ENCODE assay signal across 31 mouse cellular contexts in the genomic region with DNA sequence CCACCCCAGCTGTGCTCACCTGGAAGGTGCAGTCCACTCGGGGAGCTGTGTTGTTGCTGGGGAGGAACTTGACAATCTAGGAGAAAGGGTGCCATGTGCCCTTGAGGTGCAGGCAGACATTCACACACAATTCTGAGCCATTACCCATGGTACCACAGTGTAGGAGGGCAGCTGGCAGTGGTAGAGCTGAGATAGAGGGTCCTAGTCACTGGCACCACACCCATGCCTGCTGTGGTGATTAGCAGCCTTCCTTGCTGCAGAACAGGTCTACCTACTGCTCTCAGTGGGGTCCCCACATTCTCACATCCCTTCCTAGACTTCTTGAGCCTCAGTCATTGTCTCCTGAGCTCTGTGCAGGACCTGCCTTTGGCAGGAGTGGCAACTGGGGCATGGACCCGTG. TPM values are rescaled to one million over a fixed set of nuclear protein-coding genes. Genes with fewer than 3 reads are reported as not detected.
A peak's percentile ranks its signal among the peaks of the same experiment; 100 is the strongest.
DNase-seq lines count a peak whose midpoint lies in the region; ATAC-seq lines count a peak whose summit lies in the region.
"Had no signal": no experiment of that assay in that cellular context is flagged by ENCODE, and none has a peak within 500 bp of the region (broad histone marks: within the 10 kb centered on the region; RNA-seq: fewer than 3 reads in every experiment).

No protein-coding gene starts in this region.

- 66% methylated on average over 2 of the region's 2 CpGs for WGBS in kidney, embryonic 16.5 days
- WGBS in kidney, embryonic 15.5 days = 85% methylated on average over 2 of the region's 2 CpGs
- WGBS in liver, embryonic 11.5 days = 69% methylated on average over 2 of the region's 2 CpGs
- WGBS in liver, embryonic 13.5 days (ENCODE audit: insufficient replicate concordance) = 60% methylated on average over 2 of the region's 2 CpGs

- 0 out of 2 replicates have a peak, but pooled peaks have one; percentile 39 for ATAC-seq in kidney, embryonic 16.5 days (ENCODE audit: low FRiP score, low TSS enrichment)
- ATAC-seq in kidney, embryonic 15.5 days (replicated peaks; ENCODE audit: low FRiP score) = no peak
- 0 out of 2 replicates have a peak, but pooled peaks have one; percentile 23 for ATAC-seq in liver, embryonic 11.5 days (replicated peaks; ENCODE audit: low FRiP score)
- ATAC-seq in liver, embryonic 13.5 days (ENCODE audit: low read depth) = peak; percentile 51; the same call in 1 of the 2 replicates
- ATAC-seq in megakaryocyte-erythroid progenitor cell, adult 5-6 weeks (replicated peaks; ENCODE audit: low FRiP score, low TSS enrichment, poor library complexity, severe bottlenecking) = peak; percentile 46
- ATAC-seq: activated CD4-positive, CD25-positive, alpha-beta regulatory T cell, adult 4 months; CD4-positive, CD25-positive, alpha-beta regulatory T cell, adult 4 months; forebrain, embryonic 13.5 days; forebrain, embryonic 15.5 days; Patski had no signal

- no peaks in the 10 kb centered on the region for H3K27me3 ChIP-seq in kidney, embryonic 16.5 days (ENCODE audit: insufficient read depth, low read length)
- no peaks in the 10 kb centered on the region for H3K27me3 ChIP-seq in kidney, embryonic 15.5 days
- no peaks in the 10 kb centered on the region for H3K27me3 ChIP-seq in liver, embryonic 11.5 days (replicated peaks; ENCODE audit: control insufficient read depth, insufficient read depth, low read length)
- no peaks in the 10 kb centered on the region for H3K27me3 ChIP-seq in liver, embryonic 13.5 days
- H3K27me3 ChIP-seq: CH12.LX; embryonic facial prominence, embryonic 12.5 days; forebrain, embryonic 13.5 days; forebrain, embryonic 15.5 days had no signal

- no peaks in the 10 kb centered on the region; the same call in 1 of the 2 replicates for H3K4me1 ChIP-seq in kidney, embryonic 16.5 days (ENCODE audit: insufficient read depth, low read length)
- H3K4me1 ChIP-seq in kidney, embryonic 15.5 days = peaks cover 6% of the 10 kb centered on the region
- H3K4me1 ChIP-seq in liver, embryonic 11.5 days (replicated peaks; ENCODE audit: control insufficient read depth, insufficient read depth, low read length) = no peaks in the 10 kb centered on the region; the same call in 1 of the 2 replicates
- peaks cover 8% of the 10 kb centered on the region for H3K4me1 ChIP-seq in liver, embryonic 13.5 days (replicated peaks)
- H3K4me1 ChIP-seq: embryonic facial prominence, embryonic 10.5 days; embryonic facial prominence, embryonic 12.5 days; forebrain, embryonic 13.5 days; forebrain, embryonic 15.5 days had no signal

- no peak overlapping the region for H3K4me2 ChIP-seq in kidney, embryonic 16.5 days (replicated peaks; ENCODE audit: low read depth, low read length)
- H3K4me2 ChIP-seq in kidney, embryonic 15.5 days = no peak overlapping the region
- H3K4me2 ChIP-seq in liver, embryonic 11.5 days = no peak overlapping the region
- no peak overlapping the region for H3K4me2 ChIP-seq in liver, embryonic 13.5 days
- H3K4me2 ChIP-seq: embryonic facial prominence, embryonic 12.5 days; forebrain, embryonic 13.5 days; forebrain, embryonic 15.5 days had no signal

- H3K9ac ChIP-seq in kidney, embryonic 16.5 days (replicated peaks; ENCODE audit: low read length) = no peak overlapping the region
- no peak overlapping the region for H3K9ac ChIP-seq in kidney, embryonic 15.5 days
- H3K9ac ChIP-seq in liver, embryonic 11.5 days (ENCODE audit: low read depth, low read length) = no peak overlapping the region
- no peak overlapping the region for H3K9ac ChIP-seq in liver, embryonic 13.5 days
- H3K9ac ChIP-seq: embryonic facial prominence, embryonic 12.5 days; forebrain, embryonic 13.5 days; forebrain, embryonic 15.5 days had no signal

- no peak overlapping the region for H3K27ac ChIP-seq in kidney, embryonic 16.5 days (ENCODE audit: low read length)
- H3K27ac ChIP-seq in kidney, embryonic 15.5 days = no peak overlapping the region
- H3K27ac ChIP-seq in liver, embryonic 11.5 days (ENCODE audit: low read depth, low read length) = no peak overlapping the region
- H3K27ac ChIP-seq in liver, embryonic 13.5 days = no peak overlapping the region
- H3K27ac ChIP-seq: embryonic facial prominence, embryonic 10.5 days; embryonic facial prominence, embryonic 12.5 days; forebrain, embryonic 13.5 days; forebrain, embryonic 15.5 days had no signal

- H3K36me3 ChIP-seq in kidney, embryonic 16.5 days (ENCODE audit: insufficient read depth, low read length) = no peaks in the 10 kb centered on the region
- no peaks in the 10 kb centered on the region for H3K36me3 ChIP-seq in kidney, embryonic 15.5 days
- H3K36me3 ChIP-seq in liver, embryonic 11.5 days (ENCODE audit: control insufficient read depth, insufficient read depth, low read length) = no peaks in the 10 kb centered on the region
- H3K36me3 ChIP-seq in liver, embryonic 13.5 days = no peaks in the 10 kb centered on the region
- H3K36me3 ChIP-seq: embryonic facial prominence, embryonic 10.5 days; embryonic facial prominence, embryonic 12.5 days; forebrain, embryonic 15.5 days; G1E had no signal

- no peaks in the 10 kb centered on the region for H3K9me3 ChIP-seq in kidney, embryonic 16.5 days (ENCODE audit: low read length)
- no peaks in the 10 kb centered on the region for H3K9me3 ChIP-seq in kidney, embryonic 15.5 days (replicated peaks)
- H3K9me3 ChIP-seq in liver, embryonic 11.5 days (ENCODE audit: control insufficient read depth, low read length) = no peaks in the 10 kb centered on the region
- H3K9me3 ChIP-seq in liver, embryonic 13.5 days (replicated peaks) = no peaks in the 10 kb centered on the region
- H3K9me3 ChIP-seq: embryonic facial prominence, embryonic 10.5 days; embryonic facial prominence, embryonic 12.5 days; forebrain, embryonic 13.5 days; forebrain, embryonic 15.5 days; G1E had no signal

- no peak overlapping the region for H3K4me3 ChIP-seq in kidney, embryonic 16.5 days (ENCODE audit: low read length)
- H3K4me3 ChIP-seq in kidney, embryonic 15.5 days (replicated peaks) = no peak overlapping the region
- no peak overlapping the region for H3K4me3 ChIP-seq in liver, embryonic 11.5 days (ENCODE audit: low read depth, low read length)
- no peak overlapping the region for H3K4me3 ChIP-seq in liver, embryonic 13.5 days (replicated peaks)
- H3K4me3 ChIP-seq: embryonic facial prominence, embryonic 10.5 days; embryonic facial prominence, embryonic 12.5 days; forebrain, embryonic 13.5 days; forebrain, embryonic 15.5 days had no signal

- no peak for DNase-seq in liver, embryonic 11.5 days (ENCODE audit: low spot score)
- DNase-seq in liver = no peak
- no peak for DNase-seq in liver, embryonic 13.5 days
- no peak for DNase-seq in kidney, adult 11 months
- no peak for DNase-seq in adrenal gland, adult 2 months
- DNase-seq: adrenal gland, postnatal 10 days; adrenal gland, postnatal 25 days; B cell, adult 2 months; cerebellum, adult 11 months; cerebellum, adult 18-20 months; cerebellum, adult 8-10 months; cerebellum, postnatal 10 days; cerebellum, postnatal 25 days had no signal

RNA-seq across cellular contexts. Expression of a gene that starts 7.9 kb away (rescaled TPM):
- polyA plus RNA-seq in kidney, embryonic 16.5 days (2015; fragmentation: Nextera tagmentation; extraction: Ambion mirVana) = not detected in 2 replicates
- polyA plus RNA-seq in kidney, embryonic 15.5 days (2015; fragmentation: Nextera tagmentation; extraction: Ambion mirVana) = not detected in 2 replicates
- not detected in 2 replicates for polyA plus RNA-seq in liver, embryonic 11.5 days (2014; fragmentation: Nextera tagmentation; extraction: Ambion mirVana)
- not detected in 2 replicates for polyA plus RNA-seq in liver, embryonic 13.5 days (2015; fragmentation: Nextera tagmentation; extraction: Ambion mirVana)
- 0.96 and 1.4 TPM in 2 replicates for total RNA-seq in megakaryocyte-erythroid progenitor cell, adult 5-6 weeks (2014; fragmentation: Nextera tagmentation)
- total RNA-seq in megakaryocyte-erythroid progenitor cell, adult 5-6 weeks (2017) = 0.80 and 1.1 TPM in 2 replicates
- total RNA-seq in adrenal gland, adult 2 months (2021) = under 1 TPM in 1 of 2 experiments, not detected in 1; 0.69 TPM
- polyA plus RNA-seq in adrenal gland, adult 2 months (2012; rRNA removed) = 0.43 and 1.2 TPM in 2 replicates
- total RNA-seq: adrenal gland, postnatal 10 days; adrenal gland, postnatal 25 days; adrenal gland, postnatal 4 days; CH12.LX had no signal
- polyA plus RNA-seq: activated CD4-positive, CD25-positive, alpha-beta regulatory T cell, adult 4 months; brain, embryonic 14.5 days; CD4-positive, CD25-positive, alpha-beta regulatory T cell, adult 4 months; cortical plate, adult 2 months; embryonic facial prominence, embryonic 10.5 days; embryonic facial prominence, embryonic 12.5 days; embryonic facial prominence, embryonic 14.5 days; forebrain, embryonic 11.5 days; forebrain, embryonic 13.5 days; forebrain, embryonic 15.5 days; G1E; Patski had no signal

RNA-seq across cellular contexts. Expression of a gene that starts 16.1 kb away (rescaled TPM):
- not detected in 2 replicates for polyA plus RNA-seq in kidney, embryonic 16.5 days (2015; fragmentation: Nextera tagmentation; extraction: Ambion mirVana)
- not detected in 2 replicates for polyA plus RNA-seq in kidney, embryonic 15.5 days (2015; fragmentation: Nextera tagmentation; extraction: Ambion mirVana)
- 0.03 and 0.07 TPM in 2 replicates for polyA plus RNA-seq in liver, embryonic 11.5 days (2014; fragmentation: Nextera tagmentation; extraction: Ambion mirVana)
- polyA plus RNA-seq in liver, embryonic 13.5 days (2015; fragmentation: Nextera tagmentation; extraction: Ambion mirVana) = not detected in 2 replicates
- total RNA-seq in megakaryocyte-erythroid progenitor cell, adult 5-6 weeks (2014; fragmentation: Nextera tagmentation) = 0.25 TPM in 1 of 2 replicates, not detected in the other
- not detected in 2 replicates for total RNA-seq in megakaryocyte-erythroid progenitor cell, adult 5-6 weeks (2017)
- total RNA-seq in adrenal gland, adult 2 months (2021) = not detected
- not detected in 2 replicates for polyA plus RNA-seq in adrenal gland, adult 2 months (2012; rRNA removed)
- total RNA-seq: adrenal gland, adult 18-20 months; adrenal gland, postnatal 25 days; CH12.LX had no signal
- polyA plus RNA-seq: activated CD4-positive, CD25-positive, alpha-beta regulatory T cell, adult 4 months; CD4-positive, CD25-positive, alpha-beta regulatory T cell, adult 4 months; embryonic facial prominence, embryonic 12.5 days; embryonic facial prominence, embryonic 14.5 days; forebrain, embryonic 13.5 days; Patski had no signal

RNA-seq across cellular contexts. Expression of a gene that starts 46.2 kb away (rescaled TPM):
- 0.95 and 1.4 TPM in 2 replicates for polyA plus RNA-seq in kidney, embryonic 16.5 days (2015; fragmentation: Nextera tagmentation; extraction: Ambion mirVana)
- 0.62 and 1.2 TPM in 2 replicates for polyA plus RNA-seq in kidney, embryonic 15.5 days (2015; fragmentation: Nextera tagmentation; extraction: Ambion mirVana)
- not detected in 2 replicates for polyA plus RNA-seq in liver, embryonic 11.5 days (2014; fragmentation: Nextera tagmentation; extraction: Ambion mirVana)
- not detected in 2 replicates for polyA plus RNA-seq in liver, embryonic 13.5 days (2015; fragmentation: Nextera tagmentation; extraction: Ambion mirVana)
- not detected in 2 replicates for total RNA-seq in megakaryocyte-erythroid progenitor cell, adult 5-6 weeks (2014; fragmentation: Nextera tagmentation)
- not detected in 2 replicates for total RNA-seq in megakaryocyte-erythroid progenitor cell, adult 5-6 weeks (2017)
- total RNA-seq in adrenal gland, adult 2 months (2021) = 1 to 10 TPM in 1 of 2 experiments, under 1 TPM in 1; 0.49 to 1.4 TPM
- 3.2 and 5.7 TPM in 2 replicates for polyA plus RNA-seq in adrenal gland, adult 2 months (2012; rRNA removed)
- total RNA-seq: CH12.LX, G1E had no signal
- polyA plus RNA-seq: activated CD4-positive, CD25-positive, alpha-beta regulatory T cell, adult 4 months; CD4-positive, CD25-positive, alpha-beta regulatory T cell, adult 4 months; forebrain, embryonic 11.5 days; forebrain, embryonic 13.5 days; forebrain, embryonic 15.5 days; G1E had no signal

RNA-seq across cellular contexts. Expression of a gene that starts 50.2 kb away (rescaled TPM):
- 159 TPM in 2 replicates for polyA plus RNA-seq in kidney, embryonic 16.5 days (2015; fragmentation: Nextera tagmentation; extraction: Ambion mirVana)
- 169 and 183 TPM in 2 replicates for polyA plus RNA-seq in kidney, embryonic 15.5 days (2015; fragmentation: Nextera tagmentation; extraction: Ambion mirVana)
- 217 and 230 TPM in 2 replicates for polyA plus RNA-seq in liver, embryonic 11.5 days (2014; fragmentation: Nextera tagmentation; extraction: Ambion mirVana)
- polyA plus RNA-seq in liver, embryonic 13.5 days (2015; fragmentation: Nextera tagmentation; extraction: Ambion mirVana) = 124 and 150 TPM in 2 replicates
- 260 and 273 TPM in 2 replicates for total RNA-seq in megakaryocyte-erythroid progenitor cell, adult 5-6 weeks (2014; fragmentation: Nextera tagmentation)
- total RNA-seq in megakaryocyte-erythroid progenitor cell, adult 5-6 weeks (2017) = 139 and 212 TPM in 2 replicates
- total RNA-seq in adrenal gland, adult 2 months (2021) = 10 to 100 TPM; 62.7 to 67.1 TPM
- 12.6 and 15.3 TPM in 2 replicates for polyA plus RNA-seq in adrenal gland, adult 2 months (2012; rRNA removed)
